Mouse (Mus musculus): ENCODE measurements around the gene Ears2. TPM values are rescaled to one million over a fixed set of nuclear protein-coding genes. Genes with fewer than 3 reads are reported as not detected.

Gene Ears2
- 9.8 and 11.0 TPM in 2 replicates for polyA plus RNA-seq (2012; rRNA removed)

GRCm38 (mm10) chr7:122066945-122067516 is at the start of gene Ears2, which contains the start of gene Ubfd1:
Ears2 (minus strand) TSS chr7:122067263.
Ubfd1 (plus strand) TSS chr7:122067175.
- DNase-seq (ENCODE audit: low read depth), result peak; percentile 99
- TF ChIP-seq POLR2A (IDR thresholded peaks at IDR 0.05; ENCODE audit: borderline replicate concordance, extremely low read depth, insufficient read depth, insufficient read length, poor library complexity, severe bottlenecking), result no peak
- TF ChIP-seq CTCF (IDR thresholded peaks at IDR 0.05; ENCODE audit: borderline replicate concordance, extremely low read depth, insufficient read depth, insufficient read length), result peak; percentile 7; the same call in 1 of the 2 replicates

- no peak for DNase-seq (ENCODE audit: low read depth)
- TF ChIP-seq POLR2A (IDR thresholded peaks at IDR 0.05; ENCODE audit: borderline replicate concordance, extremely low read depth, insufficient read depth, insufficient read length, poor library complexity, severe bottlenecking) (no peak), CTCF (IDR thresholded peaks at IDR 0.05; ENCODE audit: borderline replicate concordance, extremely low read depth, insufficient read depth, insufficient read length) (no peak)
Measured at GRCm38 (mm10) chr7:122108206-122108605, 41.1 kb upstream of the Ears2 start.

GRCm38 (mm10) chr7:122101747-122102244 is 34.7 kb upstream of the Ears2 start, which contains the start of gene Ndufab1:
Ndufab1 (minus strand) TSS chr7:122101886.
- TF ChIP-seq POLR2A (IDR thresholded peaks at IDR 0.05; ENCODE audit: borderline replicate concordance, extremely low read depth, insufficient read depth, insufficient read length, poor library complexity, severe bottlenecking) (peak; percentile 33; the same call in 1 of the 2 replicates), CTCF (IDR thresholded peaks at IDR 0.05; ENCODE audit: borderline replicate concordance, extremely low read depth, insufficient read depth, insufficient read length) (peak; percentile 76)
- peak; percentile 97 for DNase-seq (ENCODE audit: low read depth)

GRCm38 (mm10) chr7:122101014-122101746 is 34.1 kb upstream of the Ears2 start:
- peak; percentile 48 for DNase-seq (ENCODE audit: low read depth)

GRCm38 (mm10) chr7:122099222-122099621 is 32.2 kb upstream of the Ears2 start:
- TF ChIP-seq POLR2A (IDR thresholded peaks at IDR 0.05; ENCODE audit: borderline replicate concordance, extremely low read depth, insufficient read depth, insufficient read length, poor library complexity, severe bottlenecking), result no peak
- TF ChIP-seq CTCF (IDR thresholded peaks at IDR 0.05; ENCODE audit: borderline replicate concordance, extremely low read depth, insufficient read depth, insufficient read length), result peak; percentile 75; the same call in 1 of the 2 replicates
- DNase-seq (ENCODE audit: low read depth), result peak; percentile 68

GRCm38 (mm10) chr7:122098009-122098408 is 30.9 kb upstream of the Ears2 start:
- no peak for DNase-seq (ENCODE audit: low read depth)
- no peak for TF ChIP-seq POLR2A (IDR thresholded peaks at IDR 0.05; ENCODE audit: borderline replicate concordance, extremely low read depth, insufficient read depth, insufficient read length, poor library complexity, severe bottlenecking)
- no peak for TF ChIP-seq CTCF (IDR thresholded peaks at IDR 0.05; ENCODE audit: borderline replicate concordance, extremely low read depth, insufficient read depth, insufficient read length)

GRCm38 (mm10) chr7:122094564-122095330 is 27.7 kb upstream of the Ears2 start:
- TF ChIP-seq POLR2A (IDR thresholded peaks at IDR 0.05; ENCODE audit: borderline replicate concordance, extremely low read depth, insufficient read depth, insufficient read length, poor library complexity, severe bottlenecking) (no peak), CTCF (IDR thresholded peaks at IDR 0.05; ENCODE audit: borderline replicate concordance, extremely low read depth, insufficient read depth, insufficient read length) (no peak)
- no peak for DNase-seq (ENCODE audit: low read depth)

GRCm38 (mm10) chr7:122087195-122087982 is 20.3 kb upstream of the Ears2 start:
- TF ChIP-seq POLR2A (IDR thresholded peaks at IDR 0.05; ENCODE audit: borderline replicate concordance, extremely low read depth, insufficient read depth, insufficient read length, poor library complexity, severe bottlenecking), result no peak
- TF ChIP-seq CTCF (IDR thresholded peaks at IDR 0.05; ENCODE audit: borderline replicate concordance, extremely low read depth, insufficient read depth, insufficient read length), result no peak
- DNase-seq (ENCODE audit: low read depth), result no peak

- TF ChIP-seq POLR2A (IDR thresholded peaks at IDR 0.05; ENCODE audit: borderline replicate concordance, extremely low read depth, insufficient read depth, insufficient read length, poor library complexity, severe bottlenecking), result no peak
- no peak for DNase-seq (ENCODE audit: low read depth)
Measured at GRCm38 (mm10) chr7:122081071-122081470, 14.0 kb upstream of the Ears2 start.

- TF ChIP-seq CTCF (IDR thresholded peaks at IDR 0.05; ENCODE audit: borderline replicate concordance, extremely low read depth, insufficient read depth, insufficient read length), result no peak
- no peak for TF ChIP-seq POLR2A (IDR thresholded peaks at IDR 0.05; ENCODE audit: borderline replicate concordance, extremely low read depth, insufficient read depth, insufficient read length, poor library complexity, severe bottlenecking)
Measured at GRCm38 (mm10) chr7:122079798-122080554, 12.9 kb upstream of the Ears2 start.

More at GRCm38 (mm10) chr7:122079798-122080554, 12.9 kb upstream of the Ears2 start:
- no peak for DNase-seq (ENCODE audit: low read depth)

All from brain, embryonic 14.5 days (tissue).